Mouse (Mus musculus) spleen, postnatal 4 days (tissue): ENCODE data around the gene Rpl37.
A peak's percentile ranks its signal among the peaks of the same experiment; 100 is the strongest.
"Not testable (repeated sequence)": the region's sequence is repeated elsewhere in the genome, so short reads cannot be mapped to it uniquely, and the experiment has no call there.

ENCODE experiments used
- DNase-seq, 2 experiments: peaks; one replicate each; pipeline ENCODE4 v3.0.0; 2022; ENCODE audit warnings: low spot score in 2 of 2

Gene Rpl37

DNA sequence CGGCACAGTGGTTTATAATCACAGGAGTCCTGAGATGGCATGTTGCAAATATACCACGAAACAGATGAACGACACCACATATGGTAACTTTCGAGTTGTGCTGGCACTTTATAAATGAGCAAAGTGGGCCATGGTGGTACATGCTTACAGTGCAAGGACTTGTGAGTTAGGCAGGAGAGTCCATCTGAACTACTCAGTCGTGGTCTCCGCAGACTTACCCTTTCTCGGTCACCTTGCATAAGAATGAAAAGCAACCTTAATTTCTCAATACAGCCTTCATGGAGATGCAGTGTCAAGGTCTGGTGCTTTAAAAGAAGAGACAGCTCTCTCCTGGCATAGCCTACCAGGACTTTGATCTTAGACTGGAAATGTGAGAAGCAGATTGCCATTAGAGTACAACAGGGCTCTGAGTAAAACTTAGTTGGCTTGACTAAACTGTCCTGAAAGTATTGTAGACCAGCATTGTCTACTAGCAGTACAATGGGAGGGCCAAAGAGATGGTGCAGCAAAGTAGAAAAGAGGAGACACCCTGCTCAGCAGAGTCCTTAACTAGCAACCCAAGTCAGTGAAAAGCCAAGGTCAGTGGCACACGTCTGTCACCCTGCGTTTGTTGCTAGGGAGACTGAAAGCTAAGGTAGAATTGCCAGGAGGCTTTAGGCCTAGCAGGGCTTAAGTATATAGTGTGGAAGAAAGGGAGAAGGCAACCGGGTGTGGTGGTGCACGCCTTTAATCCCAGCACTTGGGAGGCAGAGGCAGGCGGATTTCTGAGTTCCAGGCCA is 5.3 kb downstream of the Rpl37 start:
- no peak for DNase-seq

DNA sequence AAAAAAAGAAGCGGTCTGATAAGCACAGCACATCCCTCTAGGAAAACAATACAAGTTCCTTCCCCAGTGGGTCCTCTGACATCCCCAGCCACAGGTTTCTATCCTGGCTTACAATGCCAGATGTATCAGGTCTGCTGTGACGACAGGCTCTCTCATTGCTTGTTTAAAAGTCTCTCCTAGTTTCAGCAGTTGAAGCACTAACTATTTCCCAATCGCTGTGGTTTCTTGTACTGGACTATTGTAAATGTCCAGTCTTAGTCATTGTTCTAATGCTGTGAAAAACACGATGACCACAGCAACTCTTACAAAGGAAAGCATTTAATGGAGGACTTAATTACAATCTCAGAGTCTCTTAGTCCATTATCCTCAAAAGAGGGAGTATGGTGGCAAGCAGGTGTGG is 10.0 kb downstream of the Rpl37 start:
- DNase-seq: no peak

DNA sequence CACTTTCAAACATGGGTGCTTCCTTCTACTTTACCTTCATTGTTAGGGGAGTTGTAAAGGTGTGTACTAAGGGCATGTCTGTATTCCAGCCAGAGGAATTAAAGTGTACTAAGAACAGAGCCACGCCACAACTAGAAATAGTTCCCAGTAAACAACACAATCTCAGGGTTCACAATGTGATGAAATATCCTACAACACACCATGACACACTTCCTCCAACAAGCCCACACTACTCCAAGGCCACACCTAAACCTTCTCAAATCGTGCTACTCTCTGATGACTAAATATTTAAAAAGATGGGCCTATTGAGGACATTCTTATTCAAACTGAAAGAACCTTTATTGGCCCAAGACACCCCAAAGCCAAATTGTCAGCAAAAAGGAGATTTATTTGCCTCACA is 11.0 kb downstream of the Rpl37 start:
- no peak for DNase-seq

DNA sequence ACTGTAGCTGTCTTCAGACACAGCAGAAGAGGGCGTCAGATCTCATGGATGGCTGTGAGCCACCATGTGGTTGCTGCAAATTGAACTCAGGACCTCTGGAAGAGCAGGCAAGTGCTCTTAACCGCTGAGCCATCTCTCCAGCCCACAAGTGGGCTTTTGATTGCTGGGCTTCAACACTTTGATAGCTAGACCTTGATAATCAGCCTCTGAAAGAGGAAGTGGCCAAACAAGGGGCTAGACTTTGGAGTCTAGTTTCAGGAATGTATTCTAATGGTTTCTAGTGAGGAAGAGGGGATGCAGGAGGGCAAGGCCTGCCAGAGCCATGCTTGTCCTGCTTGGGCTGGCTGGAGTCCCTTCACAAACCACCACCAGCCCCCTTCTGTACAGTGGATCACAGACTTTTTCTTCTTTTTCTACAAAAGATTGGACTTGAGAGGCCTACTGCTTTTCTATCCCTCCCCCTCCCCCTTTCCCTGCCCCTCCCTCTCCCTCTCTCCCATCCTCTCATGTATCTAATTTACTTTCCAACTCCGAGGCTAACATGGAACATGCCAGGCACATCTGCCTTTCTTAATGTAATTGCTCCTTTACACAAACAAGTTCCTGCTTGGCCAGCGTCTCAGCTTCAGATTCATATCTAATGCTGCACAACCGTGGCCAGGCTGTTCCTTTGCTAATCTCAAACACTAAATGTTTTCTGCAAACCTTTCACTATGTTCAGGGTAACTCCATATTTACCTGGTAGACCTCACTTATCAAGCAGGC is 11.9 kb downstream of the Rpl37 start:
- DNase-seq: no peak

DNA sequence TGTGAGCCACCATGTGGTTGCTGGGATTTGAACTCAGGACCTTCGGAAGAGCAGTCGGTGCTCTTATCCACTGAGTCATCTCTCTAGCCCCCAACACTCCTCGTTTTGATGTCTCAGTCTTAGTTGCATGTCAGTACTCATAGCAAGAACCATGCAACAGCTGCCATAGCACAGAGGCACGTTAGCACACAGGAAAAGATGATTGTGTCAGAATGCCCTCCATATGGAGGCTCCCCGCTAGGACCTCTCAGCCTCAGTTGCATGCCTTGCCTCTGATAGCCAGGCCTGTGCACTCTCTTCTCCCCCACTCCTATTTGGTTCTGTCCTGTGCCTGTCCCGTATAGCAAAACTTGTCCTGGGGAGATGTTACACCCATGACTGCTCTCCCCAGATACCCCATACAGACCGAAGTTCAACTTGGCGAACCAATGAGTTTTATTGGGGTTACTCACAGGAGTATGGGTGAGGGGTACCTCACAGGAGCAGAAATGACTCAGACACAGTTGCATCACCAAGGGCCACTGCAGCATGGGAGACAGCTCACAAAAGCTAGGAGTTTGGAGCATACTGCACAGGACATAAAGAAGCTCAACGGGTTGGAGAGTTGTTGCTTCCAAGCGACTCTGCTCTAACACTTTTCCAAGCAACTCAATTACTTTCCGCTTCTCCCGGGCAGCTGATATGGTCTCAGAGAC is 12.8 kb downstream of the Rpl37 start:
- no peak for DNase-seq

DNA sequence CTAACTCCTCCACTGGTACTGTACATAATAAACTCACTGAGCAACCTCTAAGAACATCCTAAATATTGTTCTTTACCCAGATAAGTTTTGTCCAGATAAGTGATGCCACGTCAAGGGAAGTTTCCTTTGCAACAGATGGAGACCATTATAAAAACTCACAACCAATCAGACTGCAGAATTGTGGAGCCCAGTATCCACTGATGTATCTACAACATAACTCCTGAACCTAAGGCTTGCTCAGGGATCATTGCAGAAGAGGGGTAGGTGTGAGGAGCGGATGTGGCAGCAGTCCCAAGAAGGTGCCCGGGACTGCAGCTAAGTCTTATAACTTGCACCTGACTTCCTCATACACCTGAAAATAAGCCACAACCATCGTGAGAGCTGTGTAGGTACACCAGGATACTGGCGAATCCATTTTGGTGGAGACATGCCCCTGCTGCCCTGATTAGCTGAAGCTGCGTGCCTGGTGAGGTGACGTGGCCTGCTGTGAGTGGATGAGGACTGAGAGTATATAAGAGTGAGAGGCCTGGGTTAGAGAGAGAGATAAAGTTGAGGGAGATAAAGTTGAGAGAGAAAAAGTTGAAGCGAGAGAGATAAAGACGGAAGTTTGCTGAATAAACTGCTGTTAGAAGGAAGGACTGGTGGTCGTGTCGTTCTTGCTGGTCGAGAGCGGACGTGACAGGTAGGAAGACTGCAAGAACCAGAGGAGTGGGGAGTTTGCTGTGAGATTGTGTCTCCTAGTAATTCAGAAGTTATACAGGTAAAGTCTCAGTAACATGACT is 14.6 kb downstream of the Rpl37 start:
- not testable (repeated sequence) for DNase-seq

DNA sequence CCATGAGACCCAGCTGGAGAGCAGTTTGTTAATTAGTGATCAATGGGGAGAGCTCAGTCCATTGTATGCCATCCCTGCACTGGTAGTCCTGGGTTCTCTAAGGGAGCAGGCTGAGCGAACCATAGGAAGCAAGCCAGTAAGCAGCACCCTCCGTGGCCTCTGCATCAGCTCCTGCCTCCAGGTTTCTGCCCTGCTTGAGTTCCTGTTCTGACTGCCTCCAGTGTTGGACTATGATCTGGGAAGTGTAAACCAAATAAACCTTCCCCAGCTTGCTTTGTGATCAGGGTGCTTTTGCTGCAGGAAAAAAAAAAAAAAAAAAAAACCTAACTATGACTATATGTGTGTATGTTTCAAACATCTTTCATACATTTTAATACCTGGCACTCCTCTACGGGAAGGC is 16.9 kb downstream of the Rpl37 start:
- DNase-seq: no peak

DNA sequence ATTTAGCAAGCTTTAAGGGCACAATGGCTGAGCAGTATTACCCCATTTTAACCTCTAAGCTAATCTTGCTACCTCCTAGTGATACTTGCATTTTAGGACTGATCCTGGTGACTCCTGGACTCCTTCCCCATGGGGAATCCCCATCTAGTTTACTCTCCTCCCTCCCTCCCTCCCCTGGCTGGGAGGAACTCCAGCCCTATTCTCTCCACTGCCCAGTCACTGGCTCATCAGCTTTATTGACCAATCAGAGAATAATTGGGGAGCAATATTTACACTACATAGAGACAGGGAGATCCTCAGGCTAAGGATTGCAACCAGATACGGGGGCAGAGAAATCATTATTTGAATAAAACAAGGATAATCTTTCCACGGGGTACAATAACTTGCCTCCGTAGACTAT is 17.7 kb downstream of the Rpl37 start:
- DNase-seq: no peak

DNA sequence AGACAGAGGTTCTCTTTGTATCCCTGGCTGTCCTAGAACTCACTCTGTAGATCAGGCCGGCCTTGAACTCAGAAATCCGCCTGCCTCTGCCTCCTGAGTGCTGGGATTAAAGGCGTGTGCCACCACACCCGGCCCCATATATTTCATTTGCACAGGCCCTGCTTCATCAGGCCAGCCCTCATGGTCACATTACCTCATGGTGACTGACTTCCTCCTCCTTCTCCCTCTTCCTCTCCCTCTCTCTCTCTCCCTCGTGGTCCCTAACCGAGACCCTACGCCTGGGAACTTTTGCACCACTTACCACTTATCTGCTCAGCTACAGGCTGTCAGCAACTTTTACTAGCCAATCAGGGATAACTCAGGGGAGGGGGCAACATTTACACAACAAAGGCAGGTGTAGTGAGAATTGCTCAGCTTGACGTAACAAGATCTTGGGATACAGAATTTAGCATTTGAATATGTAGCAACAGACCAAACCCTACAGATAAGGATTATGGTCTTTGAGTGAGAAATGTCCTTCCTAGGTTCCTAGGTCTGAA is 18.6 kb downstream of the Rpl37 start:
- DNase-seq: no peak

DNA sequence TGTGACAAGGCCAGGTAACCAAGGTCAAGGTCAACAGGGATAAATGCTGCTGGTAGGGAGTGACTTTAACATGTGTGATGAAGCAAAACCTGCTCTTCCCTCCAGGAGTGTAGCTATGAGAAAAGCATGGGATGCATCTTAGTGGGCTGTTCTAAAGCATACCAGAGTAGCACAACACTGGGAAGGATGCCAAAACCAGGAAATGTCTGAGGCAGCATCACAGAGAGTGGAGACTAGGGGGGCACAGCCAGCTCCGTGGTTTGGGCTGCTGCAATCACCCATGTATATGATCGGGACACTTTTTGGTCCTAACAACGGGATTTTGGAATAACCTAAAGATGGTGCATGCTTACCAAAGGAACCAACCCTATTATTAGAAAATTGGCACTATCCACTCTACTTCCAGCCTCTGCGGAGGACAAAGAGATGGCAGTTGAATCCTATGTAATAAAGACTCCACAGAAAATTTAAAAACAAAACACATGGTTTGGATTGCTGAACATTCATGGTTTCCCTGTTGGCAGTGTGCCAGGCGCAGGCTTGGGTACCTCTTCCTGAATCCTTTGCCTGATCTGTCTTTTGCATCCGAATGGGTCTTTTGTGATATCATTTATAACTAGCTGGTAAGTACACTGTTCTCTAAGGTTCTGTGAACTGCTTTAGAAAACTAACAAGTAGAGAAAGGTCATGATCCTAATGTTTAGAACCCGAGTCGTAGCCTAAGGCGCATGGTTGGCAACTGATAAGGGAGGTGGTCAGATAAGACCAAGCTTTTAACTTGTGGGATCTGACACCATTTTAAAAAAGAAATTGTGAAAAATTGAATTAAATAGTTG is 21.8 kb downstream of the Rpl37 start:
- DNase-seq: no peak

DNA sequence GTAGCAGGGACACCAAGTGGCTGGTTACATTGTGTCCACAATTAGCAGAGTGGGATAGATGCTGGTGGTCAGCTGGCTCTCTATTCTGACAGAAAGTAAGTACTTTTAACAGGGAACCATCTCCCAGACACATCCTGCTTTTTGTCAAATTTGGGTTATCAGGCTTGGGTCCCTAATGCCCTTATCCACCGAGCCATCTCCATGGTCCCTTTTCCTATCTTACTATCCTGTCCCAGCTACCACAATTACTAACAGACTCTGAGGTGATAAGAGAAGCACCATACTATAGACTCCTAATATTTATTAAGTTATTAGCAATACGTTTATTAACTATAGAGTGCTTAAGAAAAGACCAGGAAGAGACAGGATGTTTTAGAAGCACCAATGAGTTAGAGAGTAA is 22.9 kb downstream of the Rpl37 start:
- DNase-seq: no peak

DNA sequence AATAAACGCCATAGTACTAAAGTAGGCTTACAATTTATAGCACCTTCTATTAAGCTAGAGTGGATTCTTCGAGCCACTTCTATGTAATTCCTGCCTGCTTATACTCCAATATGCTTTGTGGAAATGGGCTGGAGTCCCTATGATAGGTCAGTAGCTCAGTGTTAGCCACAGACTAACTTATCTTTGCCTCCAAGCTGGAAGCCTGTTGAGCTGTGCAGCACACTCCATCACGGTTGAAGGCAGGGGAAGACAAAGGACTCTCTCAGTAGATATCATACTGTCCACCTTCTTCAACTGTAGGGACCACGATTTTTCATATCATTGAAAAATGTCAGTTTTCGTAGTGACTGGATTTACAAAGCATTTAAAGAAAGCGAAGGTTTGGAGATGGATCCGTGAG is 23.4 kb downstream of the Rpl37 start:
- DNase-seq: peak in 1 of 2 experiments; percentile 33

DNA sequence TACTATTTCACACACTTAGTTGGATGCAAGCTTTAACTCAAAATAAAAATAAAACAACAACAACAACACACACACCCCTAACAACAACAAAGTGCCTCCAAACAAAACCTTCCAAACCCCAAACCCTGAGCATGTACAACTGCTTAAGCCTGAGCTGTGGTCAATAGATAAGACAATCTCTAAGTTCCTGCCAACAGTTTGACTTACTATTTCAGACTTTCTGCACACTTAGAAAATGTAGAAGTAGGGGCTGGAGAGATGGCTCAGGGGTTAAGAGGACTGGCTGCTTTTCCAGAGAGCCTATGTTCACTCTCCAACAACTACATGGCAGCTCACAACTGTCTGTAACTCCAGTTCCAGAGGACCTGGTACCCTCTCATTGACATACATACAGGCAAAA is 23.9 kb downstream of the Rpl37 start:
- no peak for DNase-seq

DNA sequence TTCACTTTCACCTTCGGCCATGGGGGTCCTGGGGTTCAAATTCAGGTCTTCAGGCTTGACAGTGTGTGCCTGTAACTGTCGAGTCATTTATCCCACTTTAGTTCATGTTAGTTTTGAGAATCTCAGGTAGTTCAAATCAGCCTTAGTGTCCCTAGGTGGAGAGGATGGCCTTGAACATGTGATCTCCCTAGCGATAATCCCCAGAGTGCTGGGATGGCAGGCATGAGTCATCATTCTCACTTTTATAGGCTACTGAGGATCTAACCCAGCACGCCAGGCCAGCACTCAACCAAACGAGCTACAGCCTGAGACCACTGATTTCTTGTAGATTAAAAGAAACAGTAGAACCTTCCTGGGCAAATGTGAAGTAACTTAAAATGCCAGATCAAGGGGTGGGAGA is 25.6 kb downstream of the Rpl37 start:
- DNase-seq: no peak

DNA sequence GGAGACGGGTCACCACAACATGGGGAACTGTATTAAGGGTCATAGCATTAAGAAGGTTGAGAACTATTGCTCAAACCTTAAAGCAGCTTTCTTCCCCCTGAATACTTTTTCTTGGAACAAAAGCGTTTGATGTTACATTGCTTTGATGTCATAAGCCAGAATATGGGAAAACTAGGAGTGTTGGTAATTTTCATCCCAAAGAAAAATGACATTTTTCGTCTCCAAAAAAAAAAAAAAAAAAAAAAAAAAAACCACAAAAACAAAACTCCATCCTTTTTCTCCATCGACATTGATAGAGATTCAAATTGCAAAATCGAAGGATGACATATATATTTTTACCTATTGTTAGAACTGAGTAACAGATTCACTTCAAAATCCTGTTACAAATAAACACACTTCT is 26.3 kb downstream of the Rpl37 start:
- DNase-seq: no peak

DNA sequence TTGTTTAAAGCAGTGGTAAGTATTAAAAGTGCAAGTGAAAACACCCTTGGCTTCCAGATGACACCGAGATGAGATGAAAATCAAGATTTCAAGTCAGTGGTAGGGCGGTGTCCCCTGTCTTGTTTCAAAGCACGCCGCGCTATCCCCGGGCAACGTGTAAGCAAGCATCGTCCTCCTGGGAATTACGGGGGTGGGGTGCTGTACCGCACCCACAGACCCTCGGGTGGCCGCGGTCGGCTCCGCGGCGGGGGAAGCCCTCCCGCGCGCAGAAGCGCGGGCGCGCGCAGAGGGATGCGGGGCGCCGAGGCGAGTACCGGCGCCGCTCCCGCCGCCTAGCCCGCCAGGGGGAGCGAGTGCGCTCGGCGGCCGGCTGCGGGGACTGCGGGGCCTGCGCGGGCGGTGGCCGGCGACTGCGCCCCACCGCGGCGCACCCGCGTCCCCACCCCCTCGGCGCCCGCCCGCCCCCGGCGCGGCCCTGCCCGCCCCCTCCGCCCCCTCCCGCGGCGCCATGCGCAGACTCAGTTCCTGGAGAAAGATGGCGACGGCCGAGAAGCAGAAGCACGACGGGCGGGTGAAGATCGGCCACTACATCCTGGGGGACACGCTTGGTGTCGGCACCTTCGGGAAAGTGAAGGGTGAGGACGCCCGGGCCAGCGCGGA is 27.0 kb downstream of the Rpl37 start, which contains the start of gene Prkaa1:
Prkaa1 (plus strand) TSS at position 501 of the 660 bp plus-strand sequence.
- peak; percentile 73 to 89 for DNase-seq

DNA sequence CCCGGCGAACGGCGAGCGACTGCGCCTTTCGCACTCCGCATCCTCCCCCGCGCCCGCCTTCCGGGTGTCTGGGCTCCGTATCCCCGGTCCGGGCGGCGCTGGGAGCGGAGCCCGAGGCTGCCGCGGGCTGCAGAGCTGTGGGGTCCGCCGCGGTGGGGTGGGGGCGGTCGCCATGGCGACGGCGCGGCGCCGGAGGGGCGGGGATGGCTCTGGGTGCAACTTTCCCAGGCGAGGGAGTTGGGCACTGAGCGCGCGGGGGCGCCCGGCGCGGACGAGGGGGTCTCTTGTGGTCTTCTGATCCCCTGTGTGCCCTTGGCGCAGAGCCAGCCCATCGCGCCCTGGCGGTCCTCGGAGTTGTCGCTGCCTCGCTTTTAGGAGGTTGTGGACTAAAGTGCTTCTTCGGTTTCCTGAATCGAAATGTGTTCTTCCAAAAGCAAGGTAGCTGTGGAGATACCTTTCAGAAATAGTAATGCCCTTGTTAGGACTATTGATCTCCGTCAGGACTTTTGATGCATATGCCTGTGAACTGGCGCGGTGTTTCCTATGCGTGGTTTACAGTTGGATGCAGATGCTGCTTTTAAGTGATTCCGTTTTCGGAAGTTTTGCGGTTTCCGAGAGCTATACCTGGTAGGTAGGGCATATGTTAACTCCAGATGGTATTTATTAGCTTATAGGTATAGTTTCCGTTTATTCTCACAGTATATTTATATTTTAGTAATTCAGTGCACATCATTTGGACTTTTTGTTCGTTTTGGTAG is 27.8 kb downstream of the Rpl37 start:
- peak; percentile 77 to 91 for DNase-seq

DNA sequence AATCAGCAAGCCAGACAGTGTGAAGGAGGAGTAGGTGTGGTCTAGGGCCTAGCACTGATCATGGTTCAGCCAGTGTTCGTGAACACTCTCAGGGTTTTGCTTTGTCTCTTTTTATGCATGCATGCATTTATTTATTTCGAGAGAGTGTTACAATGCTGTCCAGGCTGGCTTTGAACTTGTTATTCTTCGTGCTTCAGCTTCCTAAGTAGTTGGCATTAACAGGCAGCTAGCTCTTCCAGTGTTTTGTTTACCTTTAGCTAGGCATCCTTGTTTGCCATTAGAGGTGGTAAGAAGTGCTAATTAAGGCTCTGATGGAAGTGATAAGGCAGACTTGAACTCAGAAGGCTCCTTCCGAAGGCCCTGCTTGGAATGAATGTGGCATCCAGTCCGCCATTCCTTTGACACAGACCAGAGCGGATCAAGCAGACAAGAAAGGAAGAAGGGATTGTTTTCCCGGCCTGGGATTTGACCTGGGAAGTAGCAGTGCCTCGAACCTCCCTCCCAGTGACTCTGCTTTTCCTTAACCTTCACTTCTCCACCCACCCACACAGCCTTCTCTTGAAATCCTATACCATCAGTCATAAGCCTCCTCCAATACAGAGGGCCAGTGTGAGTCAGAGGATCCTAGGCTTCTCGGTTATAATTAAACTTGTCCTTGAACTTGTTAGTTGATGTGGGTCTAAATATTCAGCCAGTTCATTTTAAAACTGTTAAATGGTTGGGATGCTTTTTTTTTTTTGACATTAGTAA is 28.9 kb downstream of the Rpl37 start:
- DNase-seq: no peak

DNA sequence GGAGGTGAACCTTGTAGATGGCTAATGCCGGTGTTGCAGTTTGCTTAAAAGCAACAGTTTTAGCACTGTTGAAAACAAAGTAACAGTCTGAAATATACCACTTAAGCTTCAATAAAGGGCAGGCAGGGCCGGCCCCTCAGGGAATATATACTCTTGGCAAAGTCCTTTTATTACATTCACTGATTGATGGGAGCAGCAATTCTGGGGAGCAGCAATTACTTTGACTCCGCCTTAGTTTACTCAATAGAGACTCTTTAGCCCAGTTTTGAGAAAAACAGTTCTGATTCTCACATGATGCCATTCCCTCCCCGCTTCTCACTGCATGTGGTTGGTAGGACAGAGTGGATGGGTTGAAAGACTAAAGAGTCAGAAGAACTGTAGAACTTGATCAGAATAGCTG is 32.7 kb downstream of the Rpl37 start:
- DNase-seq: no peak
